Mouse (Mus musculus): ENCODE results near the gene Nppa.
A peak's percentile ranks its signal among the peaks of the same experiment; 100 is the strongest.
"Not testable (repeated sequence)": the region's sequence is repeated elsewhere in the genome, so short reads cannot be mapped to it uniquely, and the experiment has no call there.

The Nppa gene

DNA sequence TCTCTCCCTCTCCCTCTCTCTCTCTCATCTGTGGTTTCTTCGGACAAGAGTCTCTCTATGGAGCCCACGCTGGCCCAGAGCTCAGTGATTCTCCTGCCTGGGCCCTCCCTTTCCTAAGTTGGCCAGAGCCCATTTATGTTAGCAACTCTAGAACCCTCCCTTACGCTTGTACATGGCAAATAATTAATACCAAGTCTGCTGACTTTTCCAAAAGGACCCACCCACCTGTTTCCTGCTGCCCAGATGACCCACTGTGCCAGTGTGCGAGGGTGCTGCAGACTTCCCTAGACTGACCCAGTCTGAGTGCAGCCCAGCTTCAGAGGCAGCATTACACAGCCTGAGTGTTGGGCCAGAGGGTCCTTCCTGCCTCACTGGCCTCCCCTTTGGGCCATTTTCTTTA, 11.7 kb downstream of the Nppa start:
- no peak for DNase-seq

DNA sequence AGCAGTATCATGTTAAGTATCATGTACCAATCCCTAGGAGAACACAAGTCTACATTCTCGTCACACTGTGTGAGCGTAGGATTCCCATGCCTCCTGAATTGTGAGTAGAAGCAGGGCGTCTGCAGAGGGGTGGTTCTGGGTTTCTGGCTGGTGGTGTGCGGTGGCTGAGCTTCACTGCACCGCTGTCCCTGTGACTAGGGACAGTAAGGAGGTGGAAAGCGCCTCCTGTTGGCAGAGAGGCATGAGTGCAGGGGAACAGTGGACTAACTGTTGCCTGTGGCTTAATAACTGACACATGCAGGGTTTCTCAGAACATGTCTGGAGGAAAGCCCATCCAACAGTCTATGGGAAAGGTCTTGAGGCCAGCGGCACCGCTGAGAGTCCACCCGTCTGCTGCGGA, 14.9 kb downstream of the Nppa start:
- no peak for DNase-seq

GRCm38 (mm10) chr4:148016981-148017380, 16.5 kb downstream of the Nppa start:
- DNase-seq, result no peak

DNA sequence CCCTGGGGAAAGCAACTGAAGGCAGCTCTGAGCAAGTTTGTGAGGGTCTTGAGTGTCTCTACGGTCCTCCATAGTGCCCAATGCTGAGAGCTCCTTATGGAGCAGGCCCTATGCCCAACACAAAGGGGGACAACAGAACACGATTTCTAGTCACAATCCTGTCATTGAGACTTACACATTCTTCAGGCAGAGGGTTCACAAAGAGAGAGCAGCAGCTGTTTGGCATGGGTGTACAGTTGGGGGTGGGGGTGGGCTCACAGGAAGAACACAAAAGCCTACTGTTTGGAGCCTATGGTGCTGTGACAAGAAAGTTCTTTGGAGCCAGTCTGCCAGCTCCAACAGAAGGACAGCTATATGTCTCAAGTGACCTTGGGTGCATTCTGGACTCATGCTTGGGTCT, 17.9 kb downstream of the Nppa start:
- DNase-seq, result no peak

- no peak for DNase-seq
Measured at GRCm38 (mm10) chr4:148024003-148024402, 23.5 kb downstream of the Nppa start.

- no peak for DNase-seq
Measured at GRCm38 (mm10) chr4:148029297-148029696, 28.8 kb downstream of the Nppa start.

GRCm38 (mm10) chr4:148030506-148030905, 30.0 kb downstream of the Nppa start:
- DNase-seq, result no peak

GRCm38 (mm10) chr4:148033858-148034410, 33.4 kb downstream of the Nppa start:
- DNase-seq, result no peak

- DNase-seq, result no peak
Measured at GRCm38 (mm10) chr4:148035440-148035839, 34.9 kb downstream of the Nppa start.

DNA sequence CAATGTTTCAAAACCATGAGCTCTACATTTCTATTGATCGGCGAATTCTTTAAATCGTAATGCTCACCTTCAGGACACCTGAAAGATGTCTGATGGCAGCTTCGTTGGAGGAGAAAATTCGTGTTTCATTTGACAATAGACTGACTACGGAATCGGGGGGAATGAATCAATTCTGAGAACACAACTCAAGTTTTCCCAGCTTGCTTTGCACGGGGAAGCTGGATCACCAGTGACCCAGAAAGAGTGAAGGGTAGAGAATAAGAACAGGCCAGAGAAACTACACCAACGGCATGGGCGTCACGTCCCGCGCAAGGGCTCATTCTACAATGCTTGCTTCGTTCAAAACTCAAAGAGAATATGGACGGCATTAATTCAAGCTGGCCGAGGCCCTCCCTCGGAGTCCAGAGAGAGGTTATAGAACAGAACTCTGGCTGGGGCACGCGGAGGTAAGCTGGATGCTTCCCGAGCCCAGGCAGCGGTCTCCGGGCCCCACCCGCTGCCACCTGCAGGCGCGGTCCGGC, 37.6 kb downstream of the Nppa start:
- DNase-seq, result no peak

GRCm38 (mm10) chr4:148038600-148039253, 38.2 kb downstream of the Nppa start, which contains the start of the genes Clcn6 and Mthfr:
Clcn6 (minus strand) TSS chr4:148038821.
Mthfr (plus strand) TSS chr4:148039077.
- peak; percentile 99 for DNase-seq

GRCm38 (mm10) chr4:148039254-148040028, 38.9 kb downstream of the Nppa start:
- no peak for DNase-seq

DNA sequence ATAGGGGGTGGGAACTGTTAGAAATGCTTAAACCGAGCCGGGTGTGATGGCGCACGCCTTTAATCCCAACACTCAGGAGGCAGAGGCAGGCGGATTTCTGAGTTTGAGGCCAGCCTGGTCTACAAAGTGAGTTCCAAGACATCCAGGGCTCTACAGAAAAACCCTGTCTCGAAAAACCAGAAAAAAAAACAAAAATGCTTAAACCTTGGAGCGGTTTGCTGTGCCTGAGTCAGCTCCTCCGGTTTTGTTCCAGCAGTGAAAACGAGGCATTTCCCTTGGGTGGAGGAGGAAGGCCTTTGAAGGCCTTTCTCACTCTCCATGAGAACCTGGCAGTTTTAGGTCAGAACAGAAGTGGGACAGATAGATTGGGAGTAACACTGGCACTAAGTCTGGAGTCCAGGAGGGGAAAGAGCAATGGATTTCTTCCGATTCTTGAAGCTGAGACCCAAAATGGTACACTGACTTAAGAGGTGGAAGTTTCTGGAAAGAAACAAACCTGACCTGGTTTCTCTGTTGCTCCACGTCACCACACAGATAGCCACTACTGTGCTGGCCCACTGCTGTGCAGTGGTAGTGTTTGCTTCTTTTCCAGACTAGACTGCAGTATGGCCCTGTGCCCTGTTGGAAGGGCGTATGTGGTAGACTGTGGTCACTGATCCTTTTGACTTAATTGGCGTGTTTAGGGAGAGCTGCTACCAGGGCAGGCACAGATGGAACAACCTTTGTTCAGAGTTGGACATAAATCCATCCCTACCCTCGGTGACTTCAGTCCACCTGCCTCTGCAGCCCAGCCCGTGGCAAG, 39.7 kb downstream of the Nppa start:
- DNase-seq, result no peak

GRCm38 (mm10) chr4:148040933-148041610, 40.5 kb downstream of the Nppa start:
- peak; percentile 59 for DNase-seq

- no peak for DNase-seq
Measured at GRCm38 (mm10) chr4:148041611-148042191, 41.2 kb downstream of the Nppa start.

DNA sequence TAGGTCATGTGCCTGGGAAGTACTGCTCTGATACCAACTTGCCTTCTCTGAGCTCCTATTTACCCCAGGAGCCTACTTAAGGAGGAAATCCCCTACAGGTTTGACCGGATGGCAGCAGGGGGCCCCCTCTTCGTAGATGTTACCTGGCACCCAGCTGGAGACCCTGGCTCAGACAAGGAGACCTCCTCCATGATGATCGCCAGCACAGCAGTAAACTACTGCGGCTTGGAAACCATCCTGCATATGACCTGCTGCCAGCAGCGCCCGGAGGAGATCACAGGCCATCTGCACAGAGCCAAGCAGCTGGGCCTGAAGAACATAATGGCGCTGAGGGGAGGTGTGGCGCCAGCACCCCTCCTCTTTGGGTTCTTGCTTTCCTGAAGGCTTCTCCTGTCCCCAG, 42.8 kb downstream of the Nppa start:
- DNase-seq, result peak; percentile 44

GRCm38 (mm10) chr4:148044113-148044512, 43.6 kb downstream of the Nppa start:
- DNase-seq, result no peak

GRCm38 (mm10) chr4:148046450-148047031, 46.0 kb downstream of the Nppa start:
- DNase-seq, result no peak

- not testable (repeated sequence) for DNase-seq
Measured at GRCm38 (mm10) chr4:148050396-148050914, 49.9 kb downstream of the Nppa start.

DNA sequence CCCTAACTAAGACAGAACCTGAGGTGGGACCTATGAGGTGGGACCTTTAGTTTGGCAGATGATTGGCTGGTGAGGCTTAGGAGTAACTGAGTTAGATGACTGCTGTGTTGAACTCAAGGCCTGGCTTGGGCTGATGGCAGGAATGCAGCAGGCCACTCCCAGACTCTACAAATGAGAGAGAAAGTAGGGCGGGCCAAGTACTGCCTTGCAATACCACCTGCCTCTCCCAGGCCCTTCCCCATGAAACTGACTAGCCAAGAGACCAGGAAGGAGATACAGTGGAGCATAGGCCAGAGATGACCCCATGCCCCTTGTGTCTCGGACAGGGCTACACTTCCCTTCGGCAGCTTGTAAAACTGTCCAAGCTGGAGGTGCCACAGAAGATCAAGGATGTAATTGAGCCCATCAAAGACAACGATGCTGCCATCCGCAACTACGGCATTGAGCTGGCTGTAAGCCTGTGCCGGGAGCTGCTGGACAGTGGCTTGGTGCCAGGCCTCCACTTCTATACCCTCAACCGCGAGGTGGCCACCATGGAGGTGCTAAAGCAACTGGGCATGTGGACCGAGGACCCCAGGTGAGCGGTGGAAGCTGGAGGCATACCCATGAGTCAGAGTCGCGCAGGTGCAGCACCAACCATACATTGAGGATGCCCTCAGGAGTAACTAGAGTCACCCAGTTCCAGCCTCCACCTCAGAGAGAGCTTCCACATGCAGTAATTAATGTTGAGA, 50.7 kb downstream of the Nppa start:
- DNase-seq, result no peak
